Mouse (Mus musculus) intestine, embryonic 14.5 days (tissue): ENCODE measurements at regions not wholly inside any gene's neighbourhood (a gene's known extent, or its start where the extent isn't known, plus 50 kb on each side); places are given as distances from the start of the nearest gene placed in this dataset.

Experiments
- ATAC-seq: fragments of 200-750 bp; cut with Nextera tagmentation; replicated peaks from 2 replicates; pipeline ENCODE4 v1.8.0; 2017; ENCODE audit warnings: low read depth, moderate number of reproducible peaks, moderate TSS enrichment, moderate library complexity; ENCODE audit not compliant: low FRiP score, low TSS enrichment
- DNase-seq: peaks from one replicate; pipeline ENCODE4 v3.0.0-alpha.2; 2018; ENCODE audit warnings: low spot score
- H3K27ac ChIP-seq: fragments of 300-500 bp; sonication (generic); 2 replicates; pipeline ENCODE4 v1.5.1; 2014; ENCODE audit warnings: low read depth, mild to moderate bottlenecking, control low read depth
- H3K27me3 ChIP-seq: fragments of 300-500 bp; sonication (generic); replicated peaks from 2 replicates; pipeline ENCODE4 v1.6.1; 2014; ENCODE audit warnings: low read length, control low read depth; ENCODE audit not compliant: control insufficient read depth, insufficient read depth
- H3K36me3 ChIP-seq: fragments of 300-500 bp; sonication (generic); 2 replicates; pipeline ENCODE4 v1.6.1; 2014; ENCODE audit warnings: low read length, control low read depth; ENCODE audit not compliant: control insufficient read depth, insufficient read depth
- H3K4me1 ChIP-seq: fragments of 300-500 bp; sonication (generic); replicated peaks from 2 replicates; pipeline ENCODE4 v1.6.1; 2014; ENCODE audit warnings: low read length, control low read depth, mixed read lengths; ENCODE audit not compliant: control insufficient read depth, insufficient read depth
- H3K4me2 ChIP-seq: fragments of 300-500 bp; sonication (generic); 2 replicates; pipeline ENCODE4 v1.6.1; 2014; ENCODE audit warnings: low read length
- H3K4me3 ChIP-seq: fragments of 300-500 bp; sonication (generic); 2 replicates; pipeline ENCODE4 v1.5.1; 2014; ENCODE audit warnings: low read depth, low read length, control low read depth, mixed read lengths
- H3K9ac ChIP-seq: fragments of 300-500 bp; sonication (generic); 2 replicates; pipeline ENCODE4 v1.6.1; 2014; ENCODE audit warnings: mild to moderate bottlenecking, low read length
- H3K9me3 ChIP-seq: fragments of 300-500 bp; sonication (generic); 2 replicates; pipeline ENCODE4 v1.6.1; 2016; ENCODE audit warnings: low read length, control low read depth; ENCODE audit not compliant: control insufficient read depth
- WGBS: fragments of 180-500 bp; shearing (Covaris S2); extraction: QIAGEN DNeasy Blood & Tissue Kit; methylation state at CpG from one replicate; pipeline ENCODE4 v1.1.7; 2014; 5-methylcytosine and 5-hydroxymethylcytosine counted together

GRCm38 (mm10) chr4:135042501-135042900, 78.0 kb upstream of the Runx3 start:
- DNase-seq (no peak), ATAC-seq (no peak)
- Histone ChIP-seq H3K27me3 (no peaks in the 10 kb centered on the region), H3K9me3 (no peaks in the 10 kb centered on the region), H3K9ac (no peak overlapping the region), H3K27ac (no peak overlapping the region), H3K4me2 (no peak overlapping the region), H3K4me1 (no peaks in the 10 kb centered on the region), H3K4me3 (no peak overlapping the region), H3K36me3 (no peaks in the 10 kb centered on the region)
- WGBS: 97% methylated on average over 1 of the region's 1 CpGs

GRCm38 (mm10) chr4:135045054-135045453, 75.4 kb upstream of the Runx3 start:
- Histone ChIP-seq H3K4me1 (no peaks in the 10 kb centered on the region), H3K27ac (no peak overlapping the region), H3K4me2 (no peak overlapping the region), H3K36me3 (no peaks in the 10 kb centered on the region), H3K4me3 (no peak overlapping the region), H3K9ac (no peak overlapping the region), H3K27me3 (no peaks in the 10 kb centered on the region), H3K9me3 (no peaks in the 10 kb centered on the region)
- ATAC-seq (no peak), DNase-seq (no peak)
- WGBS: 75% methylated on average over 16 of the region's 16 CpGs

GRCm38 (mm10) chr4:135046619-135047018, 73.8 kb upstream of the Runx3 start:
- Histone ChIP-seq H3K27me3 (no peaks in the 10 kb centered on the region), H3K9ac (no peak overlapping the region), H3K9me3 (no peaks in the 10 kb centered on the region), H3K27ac (no peak overlapping the region), H3K4me2 (no peak overlapping the region), H3K4me1 (no peaks in the 10 kb centered on the region), H3K4me3 (no peak overlapping the region), H3K36me3 (no peaks in the 10 kb centered on the region)
- ATAC-seq (no peak), DNase-seq (no peak)
- 80% methylated on average over 7 of the region's 7 CpGs for WGBS

- no peaks in the 10 kb centered on the region for H3K9me3 ChIP-seq
- ATAC-seq: no peak
- H3K27ac ChIP-seq: no peak overlapping the region
- no peak overlapping the region for H3K4me2 ChIP-seq
- 78% methylated on average over 6 of the region's 6 CpGs for WGBS
- H3K27me3 ChIP-seq: no peaks in the 10 kb centered on the region
- H3K4me3 ChIP-seq: no peak overlapping the region
- no peaks in the 10 kb centered on the region for H3K36me3 ChIP-seq
- DNase-seq: no peak
- no peak overlapping the region for H3K9ac ChIP-seq
- H3K4me1 ChIP-seq: no peaks in the 10 kb centered on the region
Observed at GRCm38 (mm10) chr4:135047251-135047650, 73.2 kb upstream of the Runx3 start.

- Histone ChIP-seq H3K4me2 (no peak overlapping the region), H3K9ac (no peak overlapping the region), H3K27me3 (no peaks in the 10 kb centered on the region), H3K9me3 (no peaks in the 10 kb centered on the region), H3K4me1 (no peaks in the 10 kb centered on the region), H3K4me3 (no peak overlapping the region), H3K27ac (no peak overlapping the region), H3K36me3 (no peaks in the 10 kb centered on the region)
- 73% methylated on average over 5 of the region's 5 CpGs for WGBS
- DNase-seq: no peak
- ATAC-seq: no peak
Observed at GRCm38 (mm10) chr4:135047771-135048170, 72.7 kb upstream of the Runx3 start.

GRCm38 (mm10) chr4:135049924-135050323, 70.5 kb upstream of the Runx3 start:
- ATAC-seq (no peak), DNase-seq (no peak)
- H3K36me3 ChIP-seq: no peaks in the 10 kb centered on the region
- H3K9me3 ChIP-seq: peaks cover 5% of the 10 kb centered on the region
- 66% methylated on average over 10 of the region's 10 CpGs for WGBS
- no peak overlapping the region for H3K4me2 ChIP-seq
- H3K9ac ChIP-seq: no peak overlapping the region
- H3K27me3 ChIP-seq: no peaks in the 10 kb centered on the region
- peaks cover 8% of the 10 kb centered on the region; the same call in 1 of the 2 replicates for H3K4me1 ChIP-seq
- H3K27ac ChIP-seq: no peak overlapping the region
- no peak overlapping the region for H3K4me3 ChIP-seq

GRCm38 (mm10) chr4:135051466-135051865, 69.0 kb upstream of the Runx3 start:
- Histone ChIP-seq H3K4me1 (peaks cover 16% of the 10 kb centered on the region), H3K4me2 (no peak overlapping the region), H3K27ac (no peak overlapping the region), H3K9ac (no peak overlapping the region), H3K27me3 (no peaks in the 10 kb centered on the region), H3K9me3 (peaks cover 5% of the 10 kb centered on the region), H3K4me3 (no peak overlapping the region), H3K36me3 (no peaks in the 10 kb centered on the region)
- ATAC-seq (no peak), DNase-seq (no peak)
- 72% methylated on average over 11 of the region's 11 CpGs for WGBS

- Histone ChIP-seq H3K27me3 (no peaks in the 10 kb centered on the region), H3K4me3 (no peak overlapping the region), H3K36me3 (no peaks in the 10 kb centered on the region), H3K9ac (no peak overlapping the region), H3K4me2 (no peak overlapping the region), H3K9me3 (peaks cover 5% of the 10 kb centered on the region), H3K27ac (no peak overlapping the region), H3K4me1 (peaks cover 16% of the 10 kb centered on the region)
- WGBS: 91% methylated on average over 11 of the region's 11 CpGs
- DNase-seq: no peak
- ATAC-seq: no peak
Observed at GRCm38 (mm10) chr4:135053585-135053984, 66.9 kb upstream of the Runx3 start.

- H3K9ac ChIP-seq: no peak overlapping the region
- no peak overlapping the region for H3K4me3 ChIP-seq
- H3K4me2 ChIP-seq: no peak overlapping the region
- DNase-seq (peak; percentile 59), ATAC-seq (no peak)
- H3K36me3 ChIP-seq: no peaks in the 10 kb centered on the region
- no peaks in the 10 kb centered on the region for H3K27me3 ChIP-seq
- peaks cover 16% of the 10 kb centered on the region for H3K4me1 ChIP-seq
- 23% methylated on average over 10 of the region's 10 CpGs for WGBS
- no peak overlapping the region for H3K27ac ChIP-seq
- peaks cover 5% of the 10 kb centered on the region for H3K9me3 ChIP-seq
Observed at GRCm38 (mm10) chr4:135054353-135054752, 66.1 kb upstream of the Runx3 start.
